Mouse (Mus musculus): ENCODE data around the gene Bhlhe23. TPM values are rescaled to one million over a fixed set of nuclear protein-coding genes. Genes with fewer than 3 reads are reported as not detected.

Gene Bhlhe23
- polyA plus RNA-seq, 1 experiment from 2014 or later, result 10.8 TPM

DNA sequence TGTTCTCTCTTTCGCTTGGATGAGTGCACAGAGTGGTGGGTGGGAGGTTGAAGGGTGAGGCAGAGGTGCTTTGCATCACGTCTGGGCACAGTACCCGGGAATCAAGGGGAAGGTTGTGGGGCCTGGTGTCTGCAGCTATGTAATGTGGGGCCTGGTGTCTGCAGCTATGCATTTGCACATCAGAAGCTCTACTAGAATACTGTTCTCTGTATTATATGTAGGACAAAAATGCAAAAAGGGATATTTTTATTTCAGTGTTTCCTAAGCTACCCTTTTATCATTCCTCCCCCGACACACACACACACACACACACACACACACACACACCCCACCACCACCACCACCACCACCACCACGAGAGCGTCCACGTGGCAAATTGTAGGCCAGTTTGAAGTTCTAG lies 41.5 kb downstream of the Bhlhe23 start:
- Histone ChIP-seq H3K27me3 (ENCODE audit: low read depth, poor library complexity, severe bottlenecking) (no peaks in the 10 kb centered on the region), H3K4me1 (peaks cover 2% of the 10 kb centered on the region; the same call in 1 of the 2 replicates), H3K4me3 (no peak overlapping the region), H3K9me3 (replicated peaks) (no peaks in the 10 kb centered on the region), H3K36me3 (no peaks in the 10 kb centered on the region), H3K27ac (replicated peaks) (no peak overlapping the region)
- DNase-seq (ENCODE audit: low spot score), result no peak
- 86% methylated on average over 7 of the region's 7 CpGs for WGBS

DNA sequence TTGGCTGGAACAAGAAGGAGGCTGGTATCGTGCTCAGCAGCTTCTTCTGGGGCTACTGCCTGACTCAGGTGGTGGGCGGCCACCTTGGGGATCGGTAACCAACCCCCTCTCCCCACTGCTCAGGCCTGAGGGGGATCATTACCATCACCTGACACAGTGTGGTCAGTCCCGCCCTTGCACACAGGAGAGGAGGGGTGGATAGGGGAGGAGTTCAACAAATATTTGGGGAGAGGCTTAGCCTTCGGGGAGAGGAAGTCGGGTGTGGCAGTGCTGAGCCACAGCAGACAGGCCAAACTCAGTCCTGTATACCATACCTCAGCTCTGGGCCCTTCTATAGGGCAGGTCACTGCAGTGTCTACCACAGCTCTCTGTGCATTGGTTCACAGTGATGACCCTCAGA lies 44.7 kb downstream of the Bhlhe23 start:
- WGBS, result 80% methylated on average over 6 of the region's 6 CpGs

DNA sequence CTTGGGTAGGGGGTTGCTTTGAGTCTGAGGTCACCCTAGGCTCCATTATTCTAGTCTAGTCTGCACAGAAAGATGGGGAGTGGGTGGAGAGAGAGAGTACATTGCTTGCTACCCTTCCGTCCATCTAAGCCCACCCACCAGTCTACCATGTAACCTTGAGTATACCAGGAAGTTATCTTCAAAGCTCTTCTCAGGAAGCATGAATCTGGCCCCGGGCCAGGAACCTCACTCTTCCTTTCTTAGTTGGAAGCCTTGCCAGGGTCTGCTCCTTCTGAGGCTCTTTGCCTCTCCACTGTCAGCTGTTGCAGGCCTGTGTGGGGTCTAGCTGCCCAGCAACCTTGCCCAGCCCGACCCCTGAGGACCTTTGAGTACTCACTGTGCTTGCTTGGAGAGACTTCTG lies 45.7 kb downstream of the Bhlhe23 start:
- no peak for DNase-seq (ENCODE audit: low spot score)
- no peaks in the 10 kb centered on the region for H3K27me3 ChIP-seq (ENCODE audit: low read depth, poor library complexity, severe bottlenecking)
- H3K36me3 ChIP-seq, result no peaks in the 10 kb centered on the region
- WGBS, result 75% methylated on average over 3 of the region's 3 CpGs
- no peak overlapping the region for H3K27ac ChIP-seq (replicated peaks)
- no peaks in the 10 kb centered on the region for H3K4me1 ChIP-seq
- H3K4me3 ChIP-seq, result no peak overlapping the region
- no peaks in the 10 kb centered on the region for H3K9me3 ChIP-seq (replicated peaks)

More for the DNA sequence above, 44.7 kb downstream of the Bhlhe23 start:
- Histone ChIP-seq H3K27me3 (ENCODE audit: low read depth, poor library complexity, severe bottlenecking) (no peaks in the 10 kb centered on the region), H3K4me1 (no peaks in the 10 kb centered on the region), H3K9me3 (replicated peaks) (no peaks in the 10 kb centered on the region), H3K4me3 (no peak overlapping the region), H3K36me3 (no peaks in the 10 kb centered on the region), H3K27ac (replicated peaks) (no peak overlapping the region)
- DNase-seq (ENCODE audit: low spot score), result no peak

DNA sequence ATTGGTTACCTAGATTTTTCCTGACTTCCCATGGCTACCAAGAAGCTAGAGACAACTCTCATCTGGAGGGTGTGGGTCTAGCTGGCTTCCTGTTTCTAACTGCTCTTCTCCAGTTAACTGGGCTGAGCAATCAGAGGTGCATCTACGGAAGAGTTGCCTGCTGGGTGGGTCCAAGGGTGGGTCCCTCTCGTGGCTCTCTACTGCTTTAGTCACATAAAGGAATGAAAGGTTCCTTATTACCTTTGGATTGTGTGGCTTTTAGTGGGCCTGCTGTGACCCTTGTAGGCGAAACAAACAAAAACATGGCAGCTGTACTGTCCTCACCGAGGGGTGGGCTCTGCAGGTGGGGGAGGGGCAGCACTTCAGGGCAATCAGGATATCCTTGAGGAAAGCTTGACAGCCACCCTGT lies 49.1 kb downstream of the Bhlhe23 start:
- H3K27me3 ChIP-seq (ENCODE audit: low read depth, poor library complexity, severe bottlenecking), result no peaks in the 10 kb centered on the region
- WGBS, result 56% methylated on average over 4 of the region's 4 CpGs
- H3K36me3 ChIP-seq, result peaks cover 16% of the 10 kb centered on the region

DNA sequence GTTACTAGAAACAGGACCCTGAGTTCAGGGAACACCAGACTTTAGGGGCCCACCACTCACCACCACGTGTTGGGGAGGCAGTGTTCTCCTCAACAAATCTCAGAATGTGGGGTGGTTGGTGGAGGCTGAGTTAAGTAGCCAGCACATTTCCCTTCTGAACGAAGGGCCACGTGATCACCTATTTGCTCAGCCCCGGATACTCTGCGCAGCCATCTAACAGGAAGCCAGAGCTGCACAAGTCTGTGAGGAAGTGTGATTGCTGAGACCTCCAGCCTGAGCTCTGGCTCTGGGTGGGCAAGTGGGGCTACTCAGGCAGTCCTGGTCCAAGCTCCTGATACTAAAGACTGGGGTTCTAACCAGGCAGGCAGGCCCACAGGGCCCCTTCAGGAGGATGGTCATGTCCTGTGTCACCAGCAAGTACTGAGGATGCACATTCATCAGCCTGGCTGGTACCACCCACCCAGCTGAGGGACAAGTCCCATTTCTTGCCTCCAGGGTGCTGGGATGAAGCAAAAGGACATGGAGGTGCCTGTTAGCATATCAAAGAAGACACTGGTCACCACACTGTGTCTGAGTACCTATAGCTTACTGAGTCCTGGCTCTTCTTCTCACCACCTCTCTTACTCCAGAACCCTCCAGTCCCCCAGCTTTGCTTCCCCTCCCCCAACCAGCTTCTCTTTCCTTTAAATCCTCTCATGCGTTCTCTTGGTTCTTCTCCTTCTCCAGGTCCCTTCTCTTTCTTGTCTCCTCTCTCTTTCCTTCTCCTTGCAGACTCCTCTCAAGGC lies 49.9 kb downstream of the Bhlhe23 start:
- Histone ChIP-seq H3K4me1 (peaks cover 8% of the 10 kb centered on the region), H3K27ac (replicated peaks) (no peak overlapping the region), H3K9me3 (replicated peaks) (no peaks in the 10 kb centered on the region), H3K36me3 (peaks cover 24% of the 10 kb centered on the region), H3K4me3 (no peak overlapping the region), H3K27me3 (ENCODE audit: low read depth, poor library complexity, severe bottlenecking) (no peaks in the 10 kb centered on the region)
- 71% methylated on average over 6 of the region's 6 CpGs for WGBS
- no peak for DNase-seq (ENCODE audit: low spot score)

More for the DNA sequence above, 49.1 kb downstream of the Bhlhe23 start:
- Histone ChIP-seq H3K4me1 (peaks cover 8% of the 10 kb centered on the region), H3K4me3 (no peak overlapping the region), H3K27ac (replicated peaks) (no peak overlapping the region), H3K9me3 (replicated peaks) (no peaks in the 10 kb centered on the region)
- no peak for DNase-seq (ENCODE audit: low spot score)

DNA sequence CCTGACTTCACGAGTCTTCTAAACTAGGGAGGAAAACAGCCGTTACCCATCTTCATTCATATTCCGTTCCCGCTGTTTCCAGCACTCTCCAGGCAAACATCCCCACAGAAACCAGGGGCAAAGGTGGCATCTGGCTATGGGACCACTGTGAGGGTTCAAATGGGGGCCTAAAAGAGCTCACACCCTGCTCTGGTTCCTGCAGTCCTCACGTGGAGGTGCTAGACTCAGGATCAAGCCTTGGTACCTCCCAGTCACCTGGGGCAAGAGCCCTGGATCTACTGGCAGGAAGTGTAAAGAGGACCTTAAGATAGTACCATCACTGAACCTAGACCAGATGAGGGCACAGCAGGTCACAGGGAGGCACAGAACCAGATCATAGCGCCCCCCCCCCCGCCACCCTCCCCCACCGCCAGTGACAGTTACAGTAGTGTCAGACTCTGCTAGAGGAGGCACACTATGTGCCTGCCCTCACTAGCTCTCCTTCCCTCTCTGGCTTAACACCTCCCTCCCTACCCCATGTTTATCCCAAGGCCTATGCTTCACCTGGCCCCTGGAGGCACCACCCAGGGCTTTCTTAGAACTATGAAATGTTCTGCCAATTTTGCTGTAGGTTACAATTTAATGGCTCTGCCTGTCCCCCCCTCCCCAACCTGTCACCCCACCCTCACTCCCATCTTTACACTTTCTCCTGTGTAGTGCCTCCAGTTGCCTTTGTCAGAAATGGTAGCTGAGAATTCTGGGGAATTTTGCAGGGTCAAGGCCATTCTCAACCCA lies 50.7 kb downstream of the Bhlhe23 start:
- no peaks in the 10 kb centered on the region for H3K9me3 ChIP-seq (replicated peaks)
- whole genome bisulfite sequencing, result 38% methylated on average over 7 of the region's 8 CpGs

DNA sequence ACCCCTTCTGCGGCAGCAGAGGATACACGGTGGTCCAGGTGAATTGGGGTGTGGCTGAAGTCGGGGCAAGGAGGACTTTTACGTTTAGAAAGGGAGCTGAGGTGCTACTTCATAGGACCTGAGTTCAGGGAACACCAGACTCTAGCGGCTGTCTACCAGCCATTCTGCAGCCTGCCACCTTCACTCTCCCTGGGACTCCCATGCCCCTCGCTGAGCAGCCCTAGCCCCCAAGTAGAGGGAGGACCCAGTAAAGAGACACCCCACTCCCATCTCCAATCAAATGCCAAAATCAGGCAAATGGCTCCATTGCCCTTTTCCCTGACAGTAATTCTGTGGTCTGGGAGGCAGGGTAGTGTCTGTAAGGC lies 51.3 kb downstream of the Bhlhe23 start:
- WGBS, result 10% methylated on average over 6 of the region's 6 CpGs
- no peak overlapping the region for H3K4me3 ChIP-seq

More for the DNA sequence above, 50.7 kb downstream of the Bhlhe23 start:
- DNase-seq (ENCODE audit: low spot score), result no peak
- Histone ChIP-seq H3K4me3 (no peak overlapping the region), H3K36me3 (peaks cover 32% of the 10 kb centered on the region), H3K4me1 (peaks cover 8% of the 10 kb centered on the region), H3K27me3 (ENCODE audit: low read depth, poor library complexity, severe bottlenecking) (no peaks in the 10 kb centered on the region), H3K27ac (replicated peaks) (no peak overlapping the region)

DNA sequence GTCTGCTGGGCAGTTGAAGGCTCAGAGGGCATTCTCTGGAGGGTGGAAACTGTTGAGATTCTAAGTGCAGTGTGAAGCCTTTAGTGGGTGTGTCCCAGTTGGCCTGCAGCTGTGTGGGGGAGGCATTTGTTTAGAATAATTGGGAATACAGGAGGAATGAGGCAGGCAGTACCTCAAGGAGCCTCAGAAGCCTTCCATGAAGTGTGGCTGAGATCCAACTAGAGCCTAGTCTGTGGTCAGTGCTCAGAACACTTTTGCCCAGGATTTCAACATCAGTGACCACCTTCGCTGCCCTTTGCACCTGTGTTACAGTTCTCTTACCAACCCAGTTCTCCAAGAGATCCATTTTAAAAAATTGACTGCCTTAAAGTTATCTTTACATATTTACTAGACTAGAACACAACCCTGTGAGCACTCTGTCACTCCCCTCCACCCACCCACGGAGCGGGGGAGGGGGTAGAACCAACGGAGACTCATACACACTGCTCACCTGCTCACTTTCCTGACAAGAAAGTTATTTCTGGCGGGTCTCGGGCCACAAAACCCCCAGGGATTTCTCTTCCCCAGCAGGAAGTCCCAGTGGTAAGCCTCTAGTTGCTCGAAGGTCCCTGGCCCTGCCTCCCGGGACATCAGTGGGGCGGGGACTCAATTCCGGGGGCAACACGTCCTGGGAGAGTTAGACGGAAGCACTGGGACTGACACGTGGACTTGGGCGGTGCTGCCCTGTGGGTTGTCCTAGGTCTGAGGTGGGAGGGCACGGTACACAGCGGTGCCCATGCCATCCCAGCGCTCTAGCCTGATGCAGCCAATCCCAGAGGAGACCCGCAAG lies 51.9 kb downstream of the Bhlhe23 start, which contains the start of gene Slc17a9:
TSS of gene Slc17a9 (plus strand) at position 679 of the 829 bp plus-strand sequence.
- H3K36me3 ChIP-seq, result peaks cover 44% of the 10 kb centered on the region
- no peak for DNase-seq (ENCODE audit: low spot score)
- no peak within 1 kb of the TSS for H3K27ac ChIP-seq (replicated peaks)
- peaks cover 8% of the 10 kb centered on the region for H3K4me1 ChIP-seq
- 5% methylated on average over 18 of the region's 18 CpGs for WGBS
- H3K9me3 ChIP-seq (replicated peaks), result no peaks in the 10 kb centered on the region
- no peak within 1 kb of the TSS for H3K4me3 ChIP-seq
- H3K27me3 ChIP-seq (ENCODE audit: low read depth, poor library complexity, severe bottlenecking), result no peaks in the 10 kb centered on the region

More for the DNA sequence above, 51.3 kb downstream of the Bhlhe23 start:
- no peak for DNase-seq (ENCODE audit: low spot score)
- Histone ChIP-seq H3K27me3 (ENCODE audit: low read depth, poor library complexity, severe bottlenecking) (no peaks in the 10 kb centered on the region), H3K27ac (replicated peaks) (no peak overlapping the region), H3K36me3 (peaks cover 38% of the 10 kb centered on the region), H3K9me3 (replicated peaks) (no peaks in the 10 kb centered on the region), H3K4me1 (peaks cover 8% of the 10 kb centered on the region)

Other genes starting within 250 kb of the Bhlhe23 start
- gene Mrgbp, start 195.6 kb downstream of the Bhlhe23 start, polyA plus RNA-seq (2016; fragmentation: Nextera tagmentation; extraction: Ambion mirVana), result 39.7 and 41.2 TPM in 2 replicates
- gene Ogfr, start 187.7 kb downstream of the Bhlhe23 start, polyA plus RNA-seq (2016; fragmentation: Nextera tagmentation; extraction: Ambion mirVana), result 104 and 107 TPM in 2 replicates
- gene Col9a3, start 179.1 kb downstream of the Bhlhe23 start, polyA plus RNA-seq (2016; fragmentation: Nextera tagmentation; extraction: Ambion mirVana), result 2.6 and 3.7 TPM in 2 replicates
- gene Tcfl5, start 134.2 kb downstream of the Bhlhe23 start, polyA plus RNA-seq (2016; fragmentation: Nextera tagmentation; extraction: Ambion mirVana), result 0.22 and 0.26 TPM in 2 replicates
- 30.9 and 34.6 TPM in 2 replicates for gene Dido1, start 66.9 kb downstream of the Bhlhe23 start, polyA plus RNA-seq (2016; fragmentation: Nextera tagmentation; extraction: Ambion mirVana)
- gene Gid8, start 66.8 kb downstream of the Bhlhe23 start, polyA plus RNA-seq (2016; fragmentation: Nextera tagmentation; extraction: Ambion mirVana), result 50.2 TPM in 2 replicates
- gene Slc17a9, start 51.6 kb downstream of the Bhlhe23 start, polyA plus RNA-seq (2016; fragmentation: Nextera tagmentation; extraction: Ambion mirVana), result 0.43 and 0.57 TPM in 2 replicates
- gene Ythdf1, start 144.0 kb upstream of the Bhlhe23 start, polyA plus RNA-seq (2016; fragmentation: Nextera tagmentation; extraction: Ambion mirVana), result 51.9 and 61.4 TPM in 2 replicates
- gene Birc7, start 152.1 kb upstream of the Bhlhe23 start, polyA plus RNA-seq (2016; fragmentation: Nextera tagmentation; extraction: Ambion mirVana), result 0.48 and 0.56 TPM in 2 replicates
- 43.7 and 59.7 TPM in 2 replicates for gene Nkain4, start 177.8 kb upstream of the Bhlhe23 start, polyA plus RNA-seq (2016; fragmentation: Nextera tagmentation; extraction: Ambion mirVana)
- 81.6 and 87.1 TPM in 2 replicates for gene Arfgap1, start 190.3 kb upstream of the Bhlhe23 start, polyA plus RNA-seq (2016; fragmentation: Nextera tagmentation; extraction: Ambion mirVana)
- 0.14 and 0.52 TPM in 2 replicates for gene Col20a1, start 209.6 kb upstream of the Bhlhe23 start, polyA plus RNA-seq (2016; fragmentation: Nextera tagmentation; extraction: Ambion mirVana)

Data from midbrain, embryonic 10.5 days (tissue).